Mouse (Mus musculus) CH12.LX (cell line): ENCODE results near the gene Rslcan18. TPM values are rescaled to one million over a fixed set of nuclear protein-coding genes. Genes with fewer than 3 reads are reported as not detected.

Experiments used
- DNase-seq: peaks from one replicate; pipeline ENCODE4 v3.0.0-alpha.2; 2013; ENCODE audit errors: extremely low read depth
- H3K27ac ChIP-seq: 2 replicates; pipeline ENCODE4 v1.5.1; 2012; ENCODE audit warnings: low read depth, mild to moderate bottlenecking, control low read depth, moderate library complexity; ENCODE audit not compliant: insufficient read depth
- H3K27me3 ChIP-seq: replicated peaks from 2 replicates; pipeline ENCODE3; 2012; ENCODE audit warnings: inconsistent platforms
- H3K36me3 ChIP-seq, 2 experiments: replicated peaks in 1 of 2; 2 replicates each; pipeline versions ENCODE3 to v1.6.1; 2012; ENCODE audit warnings: inconsistent platforms in 1 of 2, low read length in 1 of 2, mild to moderate bottlenecking in 1 of 2, mixed read lengths in 1 of 2, moderate library complexity in 1 of 2; ENCODE audit not compliant: control insufficient read depth in 1 of 2, insufficient read depth in 1 of 2
- H3K4me1 ChIP-seq, 2 experiments: 2 replicates each; pipeline ENCODE4 v1.6.1; 2012; ENCODE audit warnings: inconsistent platforms in 1 of 2, moderate library complexity in 1 of 2; ENCODE audit not compliant: insufficient read depth in 2 of 2, control insufficient read depth in 1 of 2
- H3K4me2 ChIP-seq: 2 replicates; pipeline ENCODE4 v1.6.1; 2012; ENCODE audit warnings: low read depth, mild to moderate bottlenecking, control low read depth; ENCODE audit not compliant: poor library complexity, insufficient read depth, severe bottlenecking
- H3K4me3 ChIP-seq, 3 experiments: fragments of 150-350 bp in 1 of 3; sonication (generic) in 1 of 3; replicated peaks in 1 of 3; 2 replicates each; pipeline versions ENCODE3 to v1.5.1; 2011 to 2012; ENCODE audit warnings: low read depth in 2 of 3, low read length in 2 of 3, mild to moderate bottlenecking in 2 of 3, moderate library complexity in 2 of 3, control low read depth in 1 of 3, improper control_type of control experiment in 1 of 3, inconsistent platforms in 1 of 3, mixed read lengths in 1 of 3; ENCODE audit not compliant: poor library complexity in 1 of 3
- H3K79me2 ChIP-seq: replicated peaks from 2 replicates; pipeline ENCODE4 v1.6.1; 2012; ENCODE audit warnings: mild to moderate bottlenecking, moderate library complexity; ENCODE audit not compliant: control insufficient read depth, poor library complexity, insufficient read depth, severe bottlenecking; ENCODE audit errors: extremely low read depth
- H3K9ac ChIP-seq: 2 replicates; pipeline ENCODE4 v1.6.1; 2012; ENCODE audit warnings: low read depth, mild to moderate bottlenecking, control low read depth, moderate library complexity; ENCODE audit not compliant: insufficient read depth
- H3K9me3 ChIP-seq: replicated peaks from 2 replicates; pipeline ENCODE3; 2012; ENCODE audit warnings: low read length, inconsistent platforms, mixed read lengths
- CHD1 ChIP-seq: IDR thresholded peaks from 2 replicates; pipeline ENCODE4 v1.6.1; 2012; ENCODE audit warnings: low read depth, low read length, improper control_type of control experiment, inconsistent platforms
- CTCF ChIP-seq, 2 experiments: IDR thresholded peaks in 1 of 2; conservative IDR thresholded peaks in 1 of 2; 2 replicates each; pipeline ENCODE4 v1.5.1; 2011 to 2012; ENCODE audit warnings: low read depth in 2 of 2, low read length in 2 of 2, improper control_type of control experiment in 1 of 2, inconsistent platforms in 1 of 2, mild to moderate bottlenecking in 1 of 2, moderate library complexity in 1 of 2
- E2F4 ChIP-seq: IDR thresholded peaks from 2 replicates; pipeline ENCODE4 v1.6.1; 2011; ENCODE audit warnings: low read depth, low read length, improper control_type of control experiment; ENCODE audit not compliant: insufficient replicate concordance
- ELF1 ChIP-seq: IDR thresholded peaks from 2 replicates; pipeline ENCODE4 v1.6.1; 2014; ENCODE audit warnings: low read depth, mild to moderate bottlenecking, inconsistent platforms, low read length, improper control_type of control experiment
- EP300 ChIP-seq: IDR thresholded peaks from 2 replicates; pipeline ENCODE4 v1.6.1; 2011; ENCODE audit warnings: low read length, improper control_type of control experiment
- ETS1 ChIP-seq: conservative IDR thresholded peaks from 2 replicates; pipeline ENCODE4 v1.6.1; 2012; ENCODE audit warnings: low read depth, mild to moderate bottlenecking, inconsistent platforms, low read length, improper control_type of control experiment, moderate library complexity
- GABPA ChIP-seq: IDR thresholded peaks from 2 replicates; pipeline ENCODE4 v1.6.1; 2012; ENCODE audit warnings: low read depth, low read length, improper control_type of control experiment, inconsistent platforms; ENCODE audit not compliant: insufficient replicate concordance
- HCFC1 ChIP-seq: IDR thresholded peaks from 2 replicates; pipeline ENCODE4 v1.6.1; 2012; ENCODE audit warnings: low read depth, mild to moderate bottlenecking, inconsistent platforms, low read length, improper control_type of control experiment
- IRF4 ChIP-seq: IDR thresholded peaks from 2 replicates; pipeline ENCODE4 v1.6.1; 2014; ENCODE audit warnings: low read depth, mild to moderate bottlenecking, inconsistent platforms, low read length, improper control_type of control experiment
- JUN ChIP-seq: IDR thresholded peaks from 2 replicates; pipeline ENCODE4 v1.6.1; 2011; ENCODE audit warnings: low read depth, mild to moderate bottlenecking, low read length, improper control_type of control experiment, moderate library complexity; ENCODE audit not compliant: insufficient read depth
- JUND ChIP-seq: conservative IDR thresholded peaks from 2 replicates; pipeline ENCODE4 v1.6.1; 2011; ENCODE audit warnings: low read depth, low read length, improper control_type of control experiment
- KAT2A ChIP-seq: IDR thresholded peaks from 2 replicates; pipeline ENCODE4 v1.6.1; 2012; ENCODE audit warnings: low read length, improper control_type of control experiment, inconsistent platforms; ENCODE audit not compliant: insufficient replicate concordance
- MAFK ChIP-seq: IDR thresholded peaks from 2 replicates; pipeline ENCODE4 v1.6.1; 2011; ENCODE audit warnings: low read length, improper control_type of control experiment; ENCODE audit not compliant: insufficient replicate concordance
- MAX ChIP-seq: IDR thresholded peaks from 2 replicates; pipeline ENCODE4 v1.6.1; 2011; ENCODE audit warnings: low read length, improper control_type of control experiment
- MAZ ChIP-seq: IDR thresholded peaks from 2 replicates; pipeline ENCODE4 v1.6.1; 2012; ENCODE audit warnings: low read depth, mild to moderate bottlenecking, inconsistent platforms, low read length, improper control_type of control experiment, moderate library complexity
- MEF2A ChIP-seq: IDR thresholded peaks from 2 replicates; pipeline ENCODE4 v1.6.1; 2014; ENCODE audit warnings: low read depth, mild to moderate bottlenecking, inconsistent platforms, low read length, improper control_type of control experiment, borderline replicate concordance
- MXI1 ChIP-seq: IDR thresholded peaks from 2 replicates; pipeline ENCODE4 v1.6.1; 2011; ENCODE audit warnings: mild to moderate bottlenecking, low read depth, low read length, improper control_type of control experiment
- MYC ChIP-seq: IDR thresholded peaks from 2 replicates; pipeline ENCODE4 v1.6.1; 2011; ENCODE audit warnings: low read depth, mild to moderate bottlenecking, improper control_type of control experiment, low read length
- NELFE ChIP-seq: IDR thresholded peaks from 2 replicates; pipeline ENCODE4 v1.6.1; 2011; ENCODE audit warnings: low read depth, low read length, improper control_type of control experiment
- NRF1 ChIP-seq: IDR thresholded peaks from 2 replicates; pipeline ENCODE4 v1.6.1; 2014; ENCODE audit warnings: low read depth, mild to moderate bottlenecking, inconsistent platforms, low read length, improper control_type of control experiment, moderate library complexity
- PAX5 ChIP-seq: IDR thresholded peaks from 2 replicates; pipeline ENCODE4 v1.6.1; 2012; ENCODE audit warnings: low read length, inconsistent platforms, mixed read lengths
- POLR2A ChIP-seq: IDR thresholded peaks from 2 replicates; pipeline ENCODE4 v1.6.1; 2011; ENCODE audit warnings: low read depth, mild to moderate bottlenecking, improper control_type of control experiment, low read length
- POLR2AphosphoS2 ChIP-seq: IDR thresholded peaks from 2 replicates; pipeline ENCODE4 v1.6.1; 2011; ENCODE audit warnings: low read depth, low read length, improper control_type of control experiment
- RAD21 ChIP-seq: IDR thresholded peaks from 2 replicates; pipeline ENCODE4 v1.6.1; 2011; ENCODE audit warnings: low read depth, mild to moderate bottlenecking, low read length, improper control_type of control experiment, moderate library complexity
- RCOR1 ChIP-seq: conservative IDR thresholded peaks from 2 replicates; pipeline ENCODE4 v1.6.1; 2012; ENCODE audit warnings: low read depth, mild to moderate bottlenecking, inconsistent platforms, low read length, improper control_type of control experiment
- SIN3A ChIP-seq: IDR thresholded peaks from 2 replicates; pipeline ENCODE4 v1.6.1; 2012; ENCODE audit warnings: low read length, improper control_type of control experiment, inconsistent platforms
- SMC3 ChIP-seq: IDR thresholded peaks from 2 replicates; pipeline ENCODE4 v1.6.1; 2011; ENCODE audit warnings: low read depth, low read length, improper control_type of control experiment
- TBP ChIP-seq: conservative IDR thresholded peaks from 2 replicates; pipeline ENCODE4 v1.6.1; 2011; ENCODE audit warnings: low read depth, low read length, improper control_type of control experiment
- UBTF ChIP-seq: IDR thresholded peaks from 2 replicates; pipeline ENCODE4 v1.6.1; 2012; ENCODE audit warnings: low read depth, mild to moderate bottlenecking, inconsistent platforms, low read length, improper control_type of control experiment, moderate library complexity
- USF1 ChIP-seq: IDR thresholded peaks from 2 replicates; pipeline ENCODE4 v1.6.1; 2014; ENCODE audit warnings: low read depth, mild to moderate bottlenecking, inconsistent platforms, low read length, improper control_type of control experiment
- ZC3H11A ChIP-seq: IDR thresholded peaks from 2 replicates; pipeline ENCODE4 v1.6.1; 2012; ENCODE audit warnings: low read depth, mild to moderate bottlenecking, inconsistent platforms, low read length, improper control_type of control experiment
- ZKSCAN1 ChIP-seq: IDR thresholded peaks from 2 replicates; pipeline ENCODE4 v1.6.1; 2012; ENCODE audit warnings: low read depth, inconsistent platforms, low read length, improper control_type of control experiment, borderline replicate concordance
- ZMIZ1 ChIP-seq: IDR thresholded peaks from 2 replicates; pipeline ENCODE4 v1.6.1; 2012; ENCODE audit warnings: low read depth, mild to moderate bottlenecking, inconsistent platforms, low read length, improper control_type of control experiment
- ZNF384 ChIP-seq: IDR thresholded peaks from 2 replicates; pipeline ENCODE4 v1.6.1; 2012; ENCODE audit warnings: low read depth, low read length, improper control_type of control experiment, inconsistent platforms
- dilution Hi-C: fragments of 300-500 bp; cut with MboI; formaldehyde crosslinking; loops from 2 replicates; pipeline ENCODE4 v1.14.3; 2020; ENCODE audit warnings: low sequenced_read_pairs; ENCODE audit not compliant: extremely low pct_unique_long_range_greater_than_20kb, extremely low pct_ligation_motif_present
- in situ Hi-C: fragments of 300-500 bp; cut with MboI; formaldehyde crosslinking; loops from 3 replicates; pipeline ENCODE4 v1.14.3; 2019; ENCODE audit warnings: low sequenced_read_pairs, low pct_ligation_motif_present, low pct_unique_long_range_greater_than_20kb, mixed read lengths
- polyA plus RNA-seq: library from polyadenylated mRNA; unstranded; fragments of >175 nt; gene quantifications from 2 replicates; pipeline ENCODE4 v1.2.1, GENCODE M21; 2012; ENCODE audit warnings: low read depth; ENCODE audit not compliant: insufficient read length
- total RNA-seq, 2 experiments: library from RNA; depleted of rRNA; stranded (reverse); fragments of 300-350 nt in 1 of 2; fragments of >200 nt in 1 of 2; gene quantifications; 2 replicates each; pipeline ENCODE4 v1.2.3; 2012 to 2014

Rslcan18 gene
- total and polyA plus RNA-seq, 3 experiments, result 0.20 to 0.81 (median 0.55) TPM

GRCm38 (mm10) chr13:67108821-67109206 is 7.2 kb downstream of the Rslcan18 start (continued):
- TF ChIP-seq SMC3 (peak; percentile 27), UBTF (no peak), JUND (peak; percentile 38; the same call in 1 of the 2 replicates), ZNF384 (no peak), MAX (peak; percentile 52; the same call in 1 of the 2 replicates), NRF1 (no peak), E2F4 (no peak; the same call in 1 of the 2 replicates), USF1 (no peak), CTCF (conservative IDR thresholded peaks at IDR 0.05 in 1 of 2, IDR thresholded peaks at IDR 0.05 in 1 of 2; ENCODE audit: low read depth in 2 of 2, low read length in 2 of 2) (peak in 1 of 2 experiments; percentile 42; a peak in 2 of 4 replicates), RAD21 (no peak)

GRCm38 (mm10) chr13:67108194-67108820 is 7.8 kb downstream of the Rslcan18 start, which contains the start of gene Gm28557:
Gene Gm28557 (minus strand): TSS chr13:67108604.
- H3K4me2 ChIP-seq, result peak within 1 kb of the TSS; percentile 82
- TF ChIP-seq RAD21 (peak; percentile 57), MEF2A (peak; percentile 66; the same call in 1 of the 2 replicates), ETS1 (0 out of 2 replicates have a peak, but pooled peaks have one; percentile 44), GABPA (peak; percentile 69; the same call in 1 of the 2 replicates), KAT2A (peak; percentile 92; the same call in 1 of the 2 replicates), ZNF384 (no peak), HCFC1 (peak; percentile 97), MYC (peak; percentile 69), ELF1 (peak; percentile 76), ZKSCAN1 (no peak), MAFK (peak; percentile 83), USF1 (no peak), CHD1 (no peak), MXI1 (peak; percentile 38; the same call in 1 of the 2 replicates), POLR2A (peak; percentile 87), UBTF (0 out of 2 replicates have a peak, but pooled peaks have one; percentile 32), PAX5 (no peak), EP300 (no peak), NRF1 (peak; percentile 89), MAZ (no peak), SIN3A (peak; percentile 56), ZC3H11A (no peak), POLR2AphosphoS2 (peak; percentile 50; the same call in 1 of the 2 replicates), E2F4 (peak; percentile 69; the same call in 1 of the 2 replicates), MAX (peak; percentile 71; the same call in 1 of the 2 replicates), ZMIZ1 (0 out of 2 replicates have a peak, but pooled peaks have one; percentile 67), SMC3 (peak; percentile 32; the same call in 1 of the 2 replicates), IRF4 (peak; percentile 68), TBP (peak; percentile 25; the same call in 1 of the 2 replicates), NELFE (peak; percentile 72), JUN (no peak), RCOR1 (no peak)

More at GRCm38 (mm10) chr13:67108194-67108820, 7.8 kb downstream of the Rslcan18 start, which contains the start of gene Gm28557:
- H3K4me3 ChIP-seq, result peak within 1 kb of the TSS; percentile 66 to 91 (median 77)
- dilution Hi-C loops, result no loop called here
- no peaks in the 10 kb centered on the region for H3K9me3 ChIP-seq
- H3K9ac ChIP-seq, result peak within 1 kb of the TSS; percentile 73
- no peaks in the 10 kb centered on the region for H3K27me3 ChIP-seq
- H3K36me3 ChIP-seq, result peaks cover 9 to 13% of the 10 kb centered on the region in 2 experiments
- H3K4me1 ChIP-seq, result peaks cover 5 to 22% of the 10 kb centered on the region in 2 experiments
- peak; percentile 98 for DNase-seq
- in situ Hi-C loops, result no loop called here
- peak within 1 kb of the TSS; percentile 32; the same call in 1 of the 2 replicates for H3K27ac ChIP-seq
- 0 out of 2 replicates have a peak, but pooled peaks cover 4% of the 10 kb centered on the region for H3K79me2 ChIP-seq
